Mouse (Mus musculus) hindbrain, embryonic 16.5 days (tissue): ENCODE measurements around the gene Neurl2. TPM values are rescaled to one million over a fixed set of nuclear protein-coding genes. Genes with fewer than 3 reads are reported as not detected.
A peak's percentile ranks its signal among the peaks of the same experiment; 100 is the strongest.
"Not testable (repeated sequence)": the region's sequence is repeated elsewhere in the genome, so short reads cannot be mapped to it uniquely, and the experiment has no call there.

Source experiments
- ATAC-seq: fragments of 200-750 bp; cut with Nextera tagmentation; 2 replicates; pipeline ENCODE4 v1.8.0; 2017; ENCODE audit warnings: moderate TSS enrichment, moderate library complexity
- H3K27ac ChIP-seq: fragments of 300-500 bp; sonication (generic); 2 replicates; pipeline ENCODE4 v1.5.1; 2014; ENCODE audit warnings: low read depth, mild to moderate bottlenecking, control low read depth, low read length, moderate library complexity
- H3K27me3 ChIP-seq: fragments of 300-500 bp; sonication (generic); replicated peaks from 2 replicates; pipeline ENCODE4 v1.6.1; 2014; ENCODE audit warnings: low read length; ENCODE audit not compliant: control insufficient read depth, insufficient read depth
- H3K36me3 ChIP-seq: fragments of 300-500 bp; sonication (generic); 2 replicates; pipeline ENCODE4 v1.6.1; 2014; ENCODE audit warnings: mild to moderate bottlenecking, low read length, moderate library complexity, mixed read lengths; ENCODE audit not compliant: control insufficient read depth, insufficient read depth
- H3K4me1 ChIP-seq: fragments of 300-500 bp; sonication (generic); 2 replicates; pipeline ENCODE4 v1.6.1; 2014; ENCODE audit warnings: low read depth, low read length; ENCODE audit not compliant: control insufficient read depth, insufficient read depth
- H3K4me2 ChIP-seq: fragments of 300-500 bp; sonication (generic); 2 replicates; pipeline ENCODE4 v1.6.1; 2014; ENCODE audit warnings: mild to moderate bottlenecking, low read length, control low read depth, moderate library complexity
- H3K4me3 ChIP-seq: fragments of 300-500 bp; sonication (generic); 2 replicates; pipeline ENCODE4 v1.5.1; 2014; ENCODE audit warnings: mild to moderate bottlenecking, low read length, control low read depth, moderate library complexity
- H3K9ac ChIP-seq: fragments of 300-500 bp; sonication (generic); 2 replicates; pipeline ENCODE4 v1.6.1; 2014; ENCODE audit warnings: low read depth, mild to moderate bottlenecking, control low read depth, low read length, moderate library complexity
- H3K9me3 ChIP-seq: fragments of 300-500 bp; sonication (generic); 2 replicates; pipeline ENCODE4 v1.6.1; 2014; ENCODE audit warnings: mild to moderate bottlenecking, low read length, moderate library complexity; ENCODE audit not compliant: control insufficient read depth
- WGBS: fragments of 180-500 bp; shearing (Covaris S2); extraction: QIAGEN DNeasy Blood & Tissue Kit; methylation state at CpG from one replicate; pipeline ENCODE4 v1.1.7; 2014; 5-methylcytosine and 5-hydroxymethylcytosine counted together
- polyA plus RNA-seq: library from polyadenylated mRNA; unstranded; fragments of >200 nt; fragmentation: Nextera tagmentation; extraction: Ambion mirVana; gene quantifications from 2 replicates; pipeline ENCODE4 v1.2.1, GENCODE M21; 2015

Gene Neurl2
- polyA plus RNA-seq, 1 experiment from 2014 or later = 7.8 TPM

DNA sequence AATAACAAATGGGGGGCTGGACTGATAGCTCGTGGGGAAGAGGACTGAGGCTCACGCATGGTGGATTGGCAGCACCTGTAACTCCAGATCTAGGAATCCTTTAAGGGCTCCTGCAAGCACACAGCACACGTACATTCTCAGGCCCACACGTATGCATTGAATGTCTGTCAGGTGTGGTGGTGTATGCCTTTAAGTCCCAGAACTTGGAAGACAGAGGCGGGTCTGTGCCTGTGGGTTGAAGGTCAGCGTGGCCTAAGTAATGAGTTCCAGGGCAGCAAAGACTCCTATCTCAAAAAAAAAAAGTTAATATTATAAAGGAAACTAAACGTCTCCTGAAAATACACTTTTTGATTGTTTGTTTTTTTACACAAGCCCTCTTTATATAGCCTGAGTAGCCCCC is 26.6 kb downstream of the Neurl2 start:
- H3K4me3 ChIP-seq = no peak overlapping the region

DNA sequence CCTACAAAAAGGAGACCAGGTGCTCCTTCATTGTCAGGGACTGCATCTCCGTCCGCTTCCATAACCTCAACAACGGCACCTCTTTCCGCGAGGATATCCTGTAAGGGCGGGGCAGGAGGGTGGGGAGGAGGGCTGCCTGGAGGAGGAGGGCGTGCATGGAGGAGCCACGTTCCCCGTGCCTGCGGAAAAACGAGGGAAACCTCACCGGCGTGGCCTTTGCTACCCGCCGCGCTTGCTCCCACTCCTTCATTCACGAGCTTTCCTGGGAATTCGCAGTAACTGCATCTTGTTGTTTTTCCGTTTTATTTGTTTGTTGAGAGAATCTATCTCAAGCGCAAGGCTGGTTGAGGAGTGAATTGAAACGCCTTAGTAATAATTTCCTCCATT is 27.9 kb downstream of the Neurl2 start:
- Histone ChIP-seq H3K36me3 (no peaks in the 10 kb centered on the region), H3K4me1 (peaks cover 21% of the 10 kb centered on the region), H3K27me3 (no peaks in the 10 kb centered on the region), H3K4me3 (peak overlapping the region; percentile 55), H3K9ac (peak overlapping the region; percentile 75), H3K27ac (peak overlapping the region; percentile 73), H3K4me2 (peak overlapping the region; percentile 72), H3K9me3 (no peaks in the 10 kb centered on the region)
- 2% methylated on average over 21 of the region's 21 CpGs for WGBS
- ATAC-seq = peak; percentile 15

More for the DNA sequence above, 26.6 kb downstream of the Neurl2 start:
- Histone ChIP-seq H3K4me2 (peak overlapping the region; percentile 72), H3K36me3 (no peaks in the 10 kb centered on the region), H3K27ac (no peak overlapping the region), H3K9ac (no peak overlapping the region), H3K27me3 (no peaks in the 10 kb centered on the region), H3K9me3 (no peaks in the 10 kb centered on the region), H3K4me1 (peaks cover 21% of the 10 kb centered on the region)
- 83% methylated on average over 7 of the region's 7 CpGs for WGBS
- no peak for ATAC-seq

DNA sequence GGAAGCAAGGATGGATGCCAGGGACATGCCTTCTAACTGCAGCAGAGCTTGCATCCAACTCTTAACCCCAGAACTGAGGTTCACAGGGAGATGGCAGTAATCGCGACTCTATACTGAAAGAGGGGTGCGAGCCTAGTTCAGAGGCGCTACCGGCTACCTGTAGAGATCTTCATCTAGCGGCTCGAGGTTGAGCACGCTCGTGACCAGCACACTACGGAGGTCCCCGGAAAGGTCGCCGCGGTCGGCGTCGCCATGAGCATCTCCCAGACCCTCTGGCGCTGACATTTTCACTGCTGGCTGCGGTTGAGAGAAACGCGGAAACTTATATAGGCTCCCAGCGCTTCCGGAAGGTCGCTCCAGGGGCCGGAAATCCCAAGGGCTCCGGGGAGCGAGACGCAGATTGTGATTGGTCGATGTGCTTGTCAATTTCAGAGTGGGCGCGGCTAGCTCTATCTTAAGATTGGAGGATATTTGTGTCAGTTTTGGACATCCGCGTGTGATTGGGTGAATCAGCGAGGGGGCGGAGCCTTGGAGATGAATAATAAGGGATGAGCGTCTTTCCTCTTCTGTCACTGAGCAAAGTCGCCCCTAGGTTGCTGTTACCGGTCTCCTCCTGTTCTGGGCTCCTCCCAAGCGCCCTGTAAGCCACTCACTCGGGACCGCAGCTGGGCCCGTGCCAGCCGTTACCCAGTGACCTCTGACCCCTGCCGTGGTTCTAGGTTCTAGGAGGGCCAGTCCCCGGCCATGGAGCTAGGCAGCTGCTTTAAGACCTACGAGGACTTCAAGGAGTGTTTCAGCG is 28.5 kb downstream of the Neurl2 start, which contains the start of the genes Acot8 and Zswim3:
TSS of gene Acot8 (minus strand) at position 350 of the 799 bp plus-strand sequence.
TSS of gene Zswim3 (plus strand) at position 566 of the 799 bp plus-strand sequence.
- H3K4me3 ChIP-seq = peak within 1 kb of the TSS; percentile 55
- peak within 1 kb of the TSS; percentile 72 for H3K4me2 ChIP-seq

DNA sequence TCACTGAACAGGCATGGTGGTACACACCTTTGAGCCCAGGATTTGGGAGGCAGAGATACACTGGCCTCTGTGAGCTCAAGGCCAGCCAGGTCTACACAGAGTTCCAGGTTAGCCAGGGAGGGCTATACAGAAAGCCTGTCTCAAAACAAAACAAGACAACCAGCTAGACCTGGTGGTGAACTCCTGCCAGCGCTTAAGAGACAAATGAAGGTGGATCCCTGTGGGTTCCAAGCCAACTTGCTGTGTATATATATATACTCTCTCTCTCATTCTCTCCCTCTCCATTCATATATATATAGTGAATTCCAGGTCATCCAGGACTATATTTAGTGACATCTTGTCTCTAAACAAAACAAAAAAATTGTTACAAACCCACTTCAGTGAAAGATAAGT is 29.3 kb downstream of the Neurl2 start:
- Histone ChIP-seq H3K27ac (no peak overlapping the region), H3K4me1 (peaks cover 21% of the 10 kb centered on the region), H3K4me3 (peak overlapping the region; percentile 55), H3K9me3 (no peaks in the 10 kb centered on the region), H3K27me3 (no peaks in the 10 kb centered on the region), H3K4me2 (peak overlapping the region; percentile 68), H3K36me3 (no peaks in the 10 kb centered on the region), H3K9ac (peak overlapping the region; percentile 85)
- no peak for ATAC-seq
- WGBS = 67% methylated on average over 1 of the region's 1 CpGs

More for the DNA sequence above, 28.5 kb downstream of the Neurl2 start, which contains the start of the genes Acot8 and Zswim3:
- no peaks in the 10 kb centered on the region for H3K27me3 ChIP-seq
- H3K9ac ChIP-seq = peak within 1 kb of the TSS; percentile 85
- H3K27ac ChIP-seq = peak within 1 kb of the TSS; percentile 85
- H3K36me3 ChIP-seq = no peaks in the 10 kb centered on the region
- peaks cover 21% of the 10 kb centered on the region for H3K4me1 ChIP-seq
- WGBS = 1% methylated on average over 47 of the region's 47 CpGs
- peak; percentile 97 for ATAC-seq
- no peaks in the 10 kb centered on the region for H3K9me3 ChIP-seq

DNA sequence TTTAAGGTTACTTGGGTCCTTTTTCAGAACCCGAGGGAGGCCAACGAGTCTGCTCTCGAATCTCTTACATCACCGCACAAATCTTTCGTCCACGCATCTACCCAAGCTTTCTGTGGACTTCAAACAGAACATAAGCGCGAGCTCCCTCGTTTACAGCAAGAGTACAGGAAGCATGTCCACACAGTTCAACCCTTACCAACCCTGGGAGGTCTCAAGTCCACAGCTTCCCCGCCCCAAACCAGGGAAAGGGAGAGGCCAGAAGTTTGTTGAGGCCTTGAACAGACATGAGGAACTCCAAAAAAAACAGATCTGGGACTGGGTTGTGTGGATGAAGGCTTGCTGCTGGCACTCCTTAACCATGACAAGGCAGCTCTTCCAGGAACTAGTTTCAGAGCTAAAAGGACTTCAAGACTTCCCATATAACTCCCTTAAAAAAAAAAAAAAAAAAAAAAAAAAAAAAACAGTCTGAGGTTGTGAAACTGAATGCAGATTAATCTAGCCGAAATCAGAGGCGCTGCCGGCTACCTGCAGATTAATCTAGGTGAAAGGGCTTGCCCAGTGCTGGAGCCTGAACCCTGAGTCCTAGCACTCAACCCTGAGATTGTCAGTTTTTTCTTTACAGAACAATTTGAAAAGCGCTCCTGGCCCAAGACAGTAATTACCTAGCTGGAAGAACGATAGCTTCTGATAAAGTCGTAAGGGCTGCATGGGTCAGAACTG is 29.9 kb downstream of the Neurl2 start:
- no peak for ATAC-seq
- no peaks in the 10 kb centered on the region for H3K36me3 ChIP-seq
- no peaks in the 10 kb centered on the region for H3K9me3 ChIP-seq
- no peak overlapping the region; the same call in 1 of the 2 replicates for H3K9ac ChIP-seq
- peaks cover 21% of the 10 kb centered on the region for H3K4me1 ChIP-seq
- no peak overlapping the region for H3K27ac ChIP-seq
- WGBS = 92% methylated on average over 16 of the region's 16 CpGs
- no peak overlapping the region; the same call in 1 of the 2 replicates for H3K4me3 ChIP-seq
- no peaks in the 10 kb centered on the region for H3K27me3 ChIP-seq
- H3K4me2 ChIP-seq = peak overlapping the region; percentile 68

DNA sequence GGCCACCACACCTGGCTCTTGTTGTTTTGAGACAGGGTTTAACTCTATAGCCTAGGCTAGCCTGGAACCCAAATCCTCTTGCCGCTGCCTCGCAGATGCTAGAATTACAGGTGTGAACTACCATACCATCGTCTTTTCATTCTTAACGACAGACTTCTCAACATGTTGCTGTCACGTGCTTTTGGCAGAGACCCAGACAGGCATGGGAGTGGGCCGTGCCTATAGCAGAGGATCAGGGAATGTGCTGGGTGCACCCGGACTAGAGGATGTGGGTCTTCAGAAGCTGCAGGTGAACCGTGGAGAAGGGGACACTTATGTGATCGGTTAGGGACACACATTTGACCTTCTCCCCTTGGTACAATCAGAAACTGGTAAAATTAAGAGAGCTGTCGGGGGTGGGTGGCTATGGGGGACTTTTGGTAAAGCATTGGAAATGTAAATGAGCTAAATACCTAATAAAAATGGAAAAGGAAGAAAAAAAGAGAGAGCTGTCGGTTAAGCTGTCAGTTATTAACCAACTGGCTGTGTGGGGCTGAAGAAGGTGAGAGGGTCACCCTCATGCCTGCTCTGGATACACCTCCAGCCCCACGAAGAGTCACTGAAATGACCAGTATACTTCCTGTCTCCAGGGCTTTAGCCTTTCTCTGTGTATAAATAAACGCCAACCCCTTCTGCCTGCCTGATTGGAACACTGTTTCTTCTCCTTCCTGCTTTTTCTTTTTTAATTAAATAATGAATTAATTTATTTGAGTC is 32.8 kb downstream of the Neurl2 start:
- Histone ChIP-seq H3K4me3 (no peak overlapping the region), H3K9ac (no peak overlapping the region), H3K9me3 (no peaks in the 10 kb centered on the region), H3K4me1 (peaks cover 14% of the 10 kb centered on the region), H3K36me3 (peaks cover 4% of the 10 kb centered on the region; the same call in 1 of the 2 replicates), H3K27ac (no peak overlapping the region), H3K4me2 (no peak overlapping the region), H3K27me3 (no peaks in the 10 kb centered on the region)
- WGBS = 93% methylated on average over 13 of the region's 13 CpGs
- ATAC-seq = no peak

DNA sequence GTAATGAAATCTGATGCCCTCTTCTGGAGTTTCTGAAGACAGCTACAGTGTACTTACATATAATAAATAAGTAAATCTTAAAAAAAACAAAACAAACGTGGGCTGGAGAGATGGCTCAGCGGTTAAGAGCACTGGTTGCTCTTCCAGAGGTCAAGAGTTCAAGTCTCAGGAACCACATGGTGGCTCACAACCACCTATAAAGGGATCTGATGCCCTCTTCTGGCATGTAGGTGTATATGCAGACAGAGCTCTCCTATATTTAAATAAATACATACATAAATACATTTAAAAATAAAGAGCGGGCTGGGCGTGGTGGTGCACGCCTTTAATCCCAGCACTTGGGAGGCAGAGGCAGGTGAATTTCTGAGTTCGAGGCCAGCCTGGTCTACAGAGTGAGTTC is 34.7 kb downstream of the Neurl2 start:
- not testable (repeated sequence) for H3K9me3 ChIP-seq, H3K9ac ChIP-seq, H3K4me1 ChIP-seq, H3K27me3 ChIP-seq, ATAC-seq, H3K4me2 ChIP-seq, H3K27ac ChIP-seq, H3K36me3 ChIP-seq, H3K4me3 ChIP-seq
- 80% methylated on average over 6 of the region's 6 CpGs for WGBS

DNA sequence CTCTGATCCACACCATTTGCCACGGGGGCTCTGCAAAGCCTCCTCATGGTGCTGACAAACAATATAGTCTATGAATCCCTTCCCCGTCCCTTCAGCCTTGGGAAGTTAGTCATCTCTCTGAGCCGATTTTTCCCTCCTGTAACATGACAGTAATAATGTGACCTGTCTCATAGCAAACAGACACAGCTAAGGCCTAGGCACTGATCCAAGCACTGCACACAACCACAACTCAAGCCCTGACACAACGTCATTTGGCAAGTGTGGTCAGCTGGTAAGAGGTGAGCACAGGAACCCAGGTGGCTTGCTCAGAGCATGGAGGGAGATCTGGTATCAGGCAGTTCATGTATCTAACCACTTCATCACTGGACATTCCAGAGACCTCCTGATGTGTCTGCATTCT is 37.4 kb downstream of the Neurl2 start:
- WGBS = 91% methylated on average over 4 of the region's 4 CpGs
- Histone ChIP-seq H3K9me3 (no peaks in the 10 kb centered on the region), H3K4me2 (no peak overlapping the region), H3K9ac (no peak overlapping the region), H3K4me1 (no peaks in the 10 kb centered on the region), H3K4me3 (no peak overlapping the region), H3K27ac (no peak overlapping the region), H3K36me3 (peaks cover 4% of the 10 kb centered on the region), H3K27me3 (no peaks in the 10 kb centered on the region)
- ATAC-seq = no peak
